Mouse (Mus musculus): ENCODE measurements around the gene Auh. TPM values are rescaled to one million over a fixed set of nuclear protein-coding genes. Genes with fewer than 3 reads are reported as not detected.

Gene Auh
- 100 to 1,000 TPM; 107 to 115 TPM for total RNA-seq (2021)

DNA sequence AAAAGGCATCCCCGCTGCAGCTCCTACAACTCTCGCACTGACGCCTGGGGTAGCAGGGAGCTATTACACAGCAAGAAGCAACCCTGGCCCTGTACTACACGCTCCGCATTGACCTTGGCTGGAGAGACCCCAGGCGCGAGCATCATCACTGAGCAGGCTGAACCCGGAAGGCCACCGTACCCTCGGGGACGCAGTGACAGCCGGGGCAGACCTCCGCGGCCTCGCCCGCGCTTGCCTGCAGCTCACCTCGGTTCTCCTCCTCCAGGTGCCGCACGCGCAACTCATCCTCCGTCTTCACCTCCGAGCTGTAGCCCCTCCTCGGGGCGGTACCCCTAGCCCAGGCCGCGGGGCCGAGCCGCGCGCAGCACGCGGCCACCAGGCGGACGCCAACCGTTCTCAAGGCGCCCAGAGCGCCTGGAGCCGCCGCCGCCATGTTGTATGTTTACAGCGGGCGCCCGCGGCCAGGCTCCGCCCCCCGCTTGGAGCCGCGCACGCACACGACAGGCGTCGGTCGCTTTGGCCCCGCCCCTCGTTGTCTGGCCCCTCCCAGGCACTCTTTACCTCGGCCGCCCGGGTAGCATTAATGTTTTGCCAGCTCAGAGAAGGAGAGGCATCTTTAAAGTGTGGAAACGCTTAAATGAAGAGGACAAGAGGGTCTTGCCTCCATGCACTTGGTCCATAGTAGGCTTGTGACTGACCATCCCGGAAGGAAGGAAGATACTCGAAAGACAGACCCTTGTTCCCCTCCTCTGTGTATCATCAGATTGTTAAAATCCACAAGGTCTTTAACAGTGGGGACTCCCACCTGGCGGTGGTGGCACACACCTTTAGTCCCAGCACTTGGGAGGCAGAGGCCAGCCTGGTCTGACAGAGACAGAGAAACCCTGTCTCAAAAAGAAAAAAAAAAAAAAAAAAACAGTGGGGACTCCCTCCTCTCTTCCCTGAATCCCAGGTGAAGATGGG, at the start of gene Auh:
Auh (minus strand) TSS at position 473 of the 963 bp plus-strand sequence.
- DNase-seq = peak; percentile 73 to 74

DNA sequence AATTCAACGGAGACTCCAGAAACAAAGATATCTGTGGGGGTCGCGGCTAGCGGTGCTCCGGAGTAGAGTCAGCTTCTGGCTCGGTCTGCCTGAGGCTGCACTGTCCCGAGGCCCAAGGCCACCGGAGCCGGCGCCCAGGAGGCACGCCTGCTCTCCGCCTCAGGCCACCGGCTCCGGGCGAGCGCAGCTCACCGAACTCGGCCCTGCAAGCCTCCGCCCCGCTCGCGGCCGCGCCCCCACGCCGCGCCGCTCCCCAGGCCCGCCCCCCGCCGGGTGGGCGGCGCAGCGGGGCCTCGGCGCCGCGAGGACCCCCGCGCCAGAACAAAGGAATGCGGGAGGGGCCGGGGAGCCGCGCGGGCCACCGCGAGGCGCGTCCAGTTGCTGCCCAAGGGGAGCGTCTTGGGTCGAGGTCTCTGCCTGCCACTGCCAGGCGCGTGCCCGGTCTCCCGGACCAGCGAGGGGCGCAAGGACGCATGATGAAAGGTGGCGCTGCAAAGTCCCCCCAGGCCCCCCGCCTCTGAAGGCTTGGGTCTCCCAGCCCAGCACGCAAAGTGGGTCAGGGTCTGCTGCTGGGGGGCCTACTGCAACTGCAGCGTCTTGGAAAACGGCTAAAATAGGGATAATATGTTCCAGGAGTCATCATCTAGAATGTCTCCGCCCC, 49.0 kb upstream of the Auh start:
- DNase-seq = peak; percentile 27 to 38

DNA sequence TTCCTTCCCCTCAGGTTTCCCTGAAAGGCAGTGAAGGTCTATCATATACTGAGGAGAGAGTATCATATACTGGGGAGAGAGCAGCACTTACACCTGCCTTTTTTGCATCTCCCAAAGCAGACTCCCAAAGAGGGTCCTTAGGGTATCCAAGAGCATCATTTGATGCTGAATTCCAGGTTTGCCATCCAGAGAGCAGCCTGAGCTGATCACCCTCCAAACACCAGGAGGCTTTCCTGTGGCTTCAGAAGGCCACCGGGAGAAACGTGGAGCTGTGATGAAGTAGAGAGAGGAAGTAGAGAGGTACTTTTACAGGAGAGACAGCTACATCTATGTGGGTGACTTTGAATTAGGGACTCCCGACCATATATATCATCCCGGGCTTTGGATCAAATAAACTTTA, 48.3 kb upstream of the Auh start:
- DNase-seq = no peak

DNA sequence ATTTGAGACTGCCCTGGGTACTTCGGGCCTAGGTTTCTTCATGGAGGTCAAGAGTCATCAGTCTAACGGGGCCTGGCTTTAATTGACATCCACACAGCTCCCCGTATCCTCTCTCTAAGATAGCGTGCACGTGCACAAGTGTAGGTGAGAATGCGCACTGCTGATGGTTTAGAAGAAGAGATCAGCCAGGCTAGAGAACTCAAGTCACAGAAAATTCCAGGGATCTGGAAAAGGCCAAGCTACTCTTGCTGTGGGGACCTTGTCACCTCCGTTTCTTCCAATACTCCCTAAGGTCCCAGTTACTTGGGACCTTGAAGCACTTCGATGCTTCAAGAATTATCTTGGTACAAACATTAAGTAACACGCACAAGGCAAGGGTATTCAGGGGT, 47.7 kb upstream of the Auh start:
- no peak for DNase-seq

DNA sequence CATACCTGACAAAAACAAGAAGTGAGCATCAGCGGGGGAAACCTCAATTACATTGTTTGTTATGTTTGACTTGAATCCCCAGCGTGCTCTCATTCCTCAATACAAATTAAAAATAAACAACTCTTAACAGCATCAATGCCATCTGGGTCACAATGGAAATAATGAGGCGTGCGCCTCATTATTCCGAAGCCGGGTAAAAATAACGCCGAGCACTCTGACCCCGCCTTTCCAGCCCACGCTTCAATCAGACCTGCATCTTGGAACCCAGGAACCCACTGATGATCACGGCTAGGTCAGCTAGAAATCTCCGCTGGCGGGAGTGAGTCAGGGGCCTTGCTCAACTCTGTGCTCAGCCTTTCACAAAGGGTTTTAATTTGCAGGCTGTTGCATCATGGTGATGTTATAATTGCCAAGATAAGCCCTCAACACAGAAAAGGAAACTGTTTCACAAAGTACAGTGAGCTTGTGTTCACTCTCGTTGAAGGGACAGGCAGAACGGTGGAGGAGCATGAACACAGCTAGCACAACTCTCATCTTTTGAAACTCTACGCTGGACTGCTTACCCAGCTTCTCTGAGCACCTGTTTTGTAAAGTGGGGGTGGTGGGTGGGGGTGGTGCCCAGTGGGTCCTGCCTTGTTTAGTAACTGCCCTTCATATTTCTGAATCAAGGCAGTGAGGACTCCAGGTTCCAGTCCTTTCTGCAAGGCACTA, 47.2 kb upstream of the Auh start:
- peak; percentile 11 to 17 for DNase-seq

DNA sequence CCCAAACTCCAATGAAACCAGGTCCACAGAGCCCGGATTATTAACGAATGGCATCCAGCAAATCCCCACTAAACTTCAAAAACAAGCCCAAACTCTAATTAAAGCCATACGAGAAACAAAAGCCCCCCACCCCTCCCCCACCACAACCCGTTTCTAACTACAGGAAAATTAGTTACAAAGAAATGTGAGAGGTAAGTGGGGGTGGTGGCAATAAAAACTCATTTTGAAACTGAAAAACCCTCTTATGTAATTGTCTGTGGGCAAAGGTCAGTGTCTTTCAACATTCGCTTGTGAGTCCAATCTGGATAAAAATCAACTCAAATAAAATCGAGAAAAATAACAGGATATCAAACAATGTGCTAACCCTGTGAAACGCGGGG, 46.6 kb upstream of the Auh start:
- DNase-seq = no peak

DNA sequence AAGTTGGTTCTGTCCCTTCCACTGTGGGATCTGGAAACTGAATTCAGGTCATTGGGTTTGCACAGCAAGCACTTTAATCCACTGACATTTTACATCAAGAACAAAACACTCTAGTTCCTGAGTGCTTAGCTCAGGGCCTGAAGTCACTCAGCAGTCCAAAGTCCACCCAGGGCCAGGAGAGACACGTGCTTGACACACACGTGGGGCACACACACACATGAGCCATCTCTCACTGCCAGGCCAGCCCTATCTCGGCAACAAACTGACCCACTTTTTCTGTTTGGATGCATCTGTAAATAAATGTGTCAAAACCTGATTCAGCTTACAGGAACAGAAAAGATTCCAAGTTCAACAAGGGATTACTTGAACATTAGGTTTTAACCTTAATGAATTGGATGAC, 45.2 kb upstream of the Auh start:
- no peak for DNase-seq

DNA sequence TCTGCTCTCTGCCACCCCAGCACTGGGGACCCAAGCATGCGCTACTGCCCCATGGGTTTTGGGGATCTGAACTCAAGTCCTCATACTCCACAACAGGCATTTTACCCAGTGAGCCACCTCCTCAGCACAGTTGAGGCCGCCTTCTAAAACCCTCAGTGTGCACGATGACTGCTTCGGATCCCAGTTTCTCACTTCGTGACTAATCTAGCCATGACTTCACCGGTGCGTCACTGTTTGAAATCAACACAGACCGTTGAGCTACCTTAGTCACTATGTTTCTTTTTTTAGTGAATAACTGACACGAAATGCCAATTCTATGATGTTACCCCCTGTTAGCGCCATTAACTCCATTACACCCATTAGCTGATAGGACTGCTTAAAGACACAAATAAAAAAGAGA, 43.9 kb upstream of the Auh start:
- no peak for DNase-seq

DNA sequence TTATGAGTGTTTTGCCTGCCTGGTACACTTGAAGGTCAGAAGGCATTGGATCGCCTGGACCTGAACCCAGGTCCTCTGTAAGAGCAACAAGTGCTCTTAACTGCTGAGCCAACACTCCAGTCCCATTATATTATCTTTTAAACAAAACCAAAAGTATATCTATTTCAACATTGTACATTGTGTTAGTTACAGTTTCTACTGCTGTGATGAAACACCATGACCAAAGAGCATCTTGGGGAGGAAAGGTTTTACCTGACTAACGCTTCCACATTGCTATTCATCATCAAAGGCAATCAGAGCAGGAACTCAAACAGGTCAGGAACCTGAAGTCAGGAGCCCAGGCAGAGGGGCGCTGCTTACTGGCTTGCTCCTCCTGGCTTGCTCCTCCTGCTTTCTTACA, 43.1 kb upstream of the Auh start:
- no peak for DNase-seq

DNA sequence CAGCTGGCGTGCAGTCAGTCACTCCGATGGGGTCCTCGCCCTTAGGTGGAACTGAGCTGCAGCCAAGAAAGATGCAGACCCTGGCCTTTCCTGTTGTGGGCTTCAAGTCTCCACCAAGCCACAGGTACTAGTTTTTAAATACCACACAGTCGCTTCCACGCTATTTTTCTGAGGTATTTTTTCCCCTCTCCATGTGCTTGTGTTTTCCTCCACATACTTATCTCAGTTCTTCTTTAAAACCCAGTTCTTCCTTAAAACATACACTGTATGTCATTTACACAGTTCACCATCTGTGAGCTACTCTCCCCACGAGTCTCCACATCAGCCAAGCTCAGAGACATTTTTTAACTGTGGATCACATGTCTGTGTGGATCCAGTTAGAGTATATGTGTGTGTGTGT, 41.4 kb upstream of the Auh start:
- no peak for DNase-seq

DNA sequence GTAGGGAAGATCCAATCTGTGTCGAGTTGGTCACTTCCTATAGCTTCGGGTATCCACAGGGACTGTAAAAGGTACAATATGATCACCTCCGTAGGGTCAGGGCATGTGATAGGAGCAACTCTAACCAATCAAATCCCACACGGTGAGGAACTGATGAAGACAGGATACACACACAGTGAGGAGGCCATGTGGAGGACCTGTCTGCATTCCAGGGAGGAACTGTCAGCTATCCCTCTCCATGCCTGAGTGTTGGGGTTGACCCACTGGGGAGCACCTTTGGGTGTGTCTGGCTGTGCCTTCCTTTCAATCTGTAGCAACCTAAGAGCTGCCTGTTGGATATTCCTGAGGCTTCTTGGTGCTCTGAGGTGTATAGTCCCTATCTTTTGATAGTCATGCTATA, 33.4 kb upstream of the Auh start:
- DNase-seq = no peak

DNA sequence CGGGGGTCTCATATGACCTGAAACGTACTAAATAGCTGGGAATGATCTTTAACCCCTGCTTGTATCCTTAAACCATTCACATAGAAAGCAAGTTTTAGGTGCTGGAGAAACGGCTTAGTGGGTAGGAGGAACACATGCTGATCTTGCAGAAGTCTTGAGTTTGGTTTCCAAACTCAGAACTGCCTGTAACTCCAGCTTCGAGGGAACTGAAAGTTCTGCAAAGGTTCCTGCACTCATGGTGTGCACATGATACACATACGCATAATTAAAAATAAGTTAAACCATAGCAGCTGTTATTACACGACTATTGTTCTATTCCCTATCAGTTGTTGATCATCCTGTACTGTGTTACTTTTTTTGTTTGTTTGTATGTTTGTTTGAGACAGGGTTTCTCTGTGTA, 32.9 kb upstream of the Auh start:
- DNase-seq = no peak

DNA sequence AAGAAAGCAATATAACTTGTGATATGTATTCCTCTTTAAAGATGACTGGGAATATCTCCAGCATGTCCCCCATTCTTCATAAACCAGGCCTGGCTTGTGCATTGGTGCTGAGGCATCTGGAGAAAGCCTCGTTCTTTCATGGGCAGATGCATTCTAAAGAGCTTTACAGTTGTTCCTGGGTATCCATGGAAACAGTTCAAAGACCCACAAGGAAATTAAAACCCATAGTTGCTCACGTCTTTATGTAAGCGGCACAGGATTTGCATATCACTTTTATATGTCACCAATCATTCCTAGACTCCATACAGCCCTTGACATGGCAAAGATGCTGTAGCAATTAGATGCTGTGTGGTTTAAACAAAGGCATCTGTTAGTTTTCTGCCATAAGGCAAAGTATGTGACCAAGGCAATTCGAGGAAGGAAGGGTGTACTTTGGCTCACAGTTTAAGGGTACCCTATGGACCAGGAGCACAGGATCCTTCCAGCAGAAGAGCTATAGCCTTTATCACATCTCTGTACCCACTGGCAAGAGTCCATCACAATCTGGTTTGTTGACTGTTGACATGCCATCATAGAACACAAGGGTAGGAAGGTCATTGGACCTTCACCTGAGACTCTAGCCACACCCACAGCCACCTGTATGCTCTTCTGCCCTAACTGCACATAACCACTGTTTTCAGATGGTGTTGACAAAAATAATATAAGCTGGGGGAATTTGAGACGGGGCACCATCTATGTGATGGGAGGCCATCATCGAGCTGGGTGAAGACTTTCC, 24.5 kb upstream of the Auh start:
- DNase-seq = no peak

DNA sequence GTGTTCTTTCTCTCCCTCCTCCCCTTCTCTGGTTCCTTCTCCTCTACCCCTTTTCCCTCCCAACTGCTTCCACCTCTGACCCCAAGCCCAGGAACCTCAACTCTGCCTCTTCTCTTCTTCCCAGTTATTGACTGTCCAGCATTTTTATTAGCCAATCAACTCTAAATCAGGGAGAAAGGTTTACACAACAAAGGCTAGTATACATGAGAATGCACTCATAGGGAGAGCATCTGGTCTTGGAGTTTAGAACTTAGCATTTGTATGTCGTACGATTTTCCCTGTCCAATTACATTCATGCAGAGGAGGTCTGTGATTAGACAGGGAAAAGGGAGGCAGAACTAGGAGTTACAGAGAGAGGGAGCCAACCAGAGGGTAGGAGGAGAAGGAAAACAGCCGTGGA, 19.7 kb upstream of the Auh start:
- DNase-seq = no peak

DNA sequence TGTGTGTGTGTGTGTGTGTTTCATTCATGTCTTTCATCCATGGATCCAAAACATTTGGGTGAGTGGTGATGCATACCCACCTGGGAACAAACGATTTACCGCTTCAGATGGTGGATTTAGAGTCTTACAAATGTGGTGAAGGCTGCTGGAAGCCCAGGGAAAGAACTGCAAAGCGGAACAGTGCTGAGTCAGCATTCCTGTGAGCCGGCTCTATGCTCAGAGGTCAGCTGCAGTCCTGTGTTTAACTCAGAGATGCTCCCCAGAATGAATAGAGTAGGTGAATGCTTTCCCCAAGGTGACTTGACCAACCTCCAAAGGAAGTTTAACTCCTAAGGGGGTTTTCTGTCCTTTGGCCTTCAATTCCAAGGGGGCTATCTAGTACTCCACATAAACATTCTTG, 18.1 kb upstream of the Auh start:
- DNase-seq = no peak

DNA sequence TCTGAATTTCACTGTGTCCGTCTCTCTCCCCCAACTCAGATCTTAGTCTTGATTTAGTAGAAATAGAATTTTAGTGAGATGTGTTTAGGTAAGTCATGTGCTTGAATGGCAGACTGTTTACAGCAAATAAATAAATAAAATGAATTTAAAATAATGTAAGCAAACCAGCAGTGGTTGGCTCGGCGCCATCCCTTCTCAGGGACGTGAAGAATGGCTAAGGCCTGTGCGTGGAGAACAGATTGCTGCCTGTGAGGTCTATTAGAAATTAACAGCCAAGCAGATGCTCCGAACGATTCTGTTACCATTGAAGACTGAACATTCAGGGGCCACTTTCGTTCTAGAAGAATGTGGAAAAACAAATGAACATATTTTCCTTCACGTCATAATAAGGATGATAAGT, 16.3 kb upstream of the Auh start:
- DNase-seq = no peak

DNA sequence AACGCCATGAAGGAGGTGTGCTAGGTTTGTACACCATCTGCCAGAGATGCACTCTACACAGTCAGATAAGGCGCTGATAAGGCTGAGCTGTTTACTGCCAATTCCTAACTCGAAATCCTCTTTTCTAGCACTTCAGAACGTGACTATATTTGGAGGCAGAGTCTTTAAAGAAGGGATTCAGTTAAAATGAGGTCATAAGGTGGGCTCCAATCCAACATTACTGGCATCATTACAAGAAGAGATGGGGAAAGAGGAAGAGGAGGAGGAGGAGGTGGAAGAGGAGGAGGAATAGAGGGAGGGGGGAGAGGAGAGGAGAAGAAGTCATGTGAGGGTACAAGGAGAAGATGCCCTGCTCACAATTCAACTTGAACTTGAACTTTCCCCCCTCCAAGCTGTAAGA, 14.6 kb upstream of the Auh start:
- no peak for DNase-seq

DNA sequence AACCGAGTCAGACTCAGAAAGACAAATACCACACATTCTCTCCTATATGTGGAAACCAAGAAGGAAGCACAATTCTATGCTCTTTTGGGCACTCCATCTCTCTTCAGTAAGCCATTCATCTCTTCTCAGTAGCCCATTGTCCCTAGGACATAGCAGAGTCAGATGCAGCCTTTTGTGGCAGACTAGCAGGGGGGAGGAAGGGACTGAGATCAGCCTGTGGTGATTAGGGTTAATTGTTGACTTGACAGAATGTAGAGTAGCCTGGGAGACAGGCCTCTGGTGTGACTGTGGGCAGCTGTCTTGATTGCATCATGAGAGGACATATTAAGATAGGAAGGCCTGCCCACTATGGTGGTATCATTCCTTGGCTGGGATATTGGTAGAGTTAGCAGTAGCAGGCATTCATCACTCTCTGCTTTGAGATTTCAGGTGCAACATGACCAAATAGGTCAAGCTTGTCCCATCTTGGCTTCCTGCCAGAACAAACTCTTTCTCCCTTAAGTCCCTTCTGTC, 13.5 kb upstream of the Auh start:
- DNase-seq = no peak

DNA sequence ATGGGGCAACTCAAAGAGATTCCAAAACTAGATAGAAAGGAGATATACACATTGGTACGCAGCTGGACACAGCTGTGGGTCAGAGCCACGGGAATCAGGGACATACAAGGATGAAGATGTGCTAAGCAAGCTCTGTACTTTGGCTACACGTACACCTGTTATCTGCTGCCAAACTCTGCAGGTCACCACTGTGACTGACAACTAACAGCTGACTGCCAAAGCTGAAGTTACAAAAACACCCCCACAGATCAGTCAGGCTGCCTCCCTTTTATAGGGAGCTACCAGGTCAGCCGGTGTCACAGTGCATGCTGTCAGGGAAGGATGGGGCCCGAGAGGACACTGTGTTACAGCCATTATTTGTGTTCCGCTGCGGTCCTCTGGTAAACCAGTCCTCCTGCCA, 11.5 kb upstream of the Auh start:
- DNase-seq = no peak

DNA sequence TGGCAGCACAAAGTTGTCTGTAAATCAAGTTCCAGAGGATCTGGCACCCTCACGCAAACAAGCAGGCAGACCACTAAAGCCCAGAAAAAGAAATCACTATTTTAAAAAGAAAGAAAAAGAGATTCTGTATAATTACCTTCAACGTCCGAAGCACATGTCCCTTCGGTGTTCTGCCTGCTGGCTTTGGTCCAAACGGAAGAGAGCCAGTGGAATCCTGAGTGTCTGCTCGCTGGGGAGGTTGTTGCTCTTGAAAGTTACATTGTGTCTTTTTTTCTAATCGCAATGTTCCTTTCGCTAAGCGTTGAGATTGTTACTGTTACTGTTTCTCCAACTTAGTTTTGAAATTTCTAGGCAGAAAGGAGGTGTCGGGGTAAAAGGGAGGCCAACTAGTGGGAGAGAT, 1.1 kb upstream of the Auh start:
- DNase-seq = no peak

DNA sequence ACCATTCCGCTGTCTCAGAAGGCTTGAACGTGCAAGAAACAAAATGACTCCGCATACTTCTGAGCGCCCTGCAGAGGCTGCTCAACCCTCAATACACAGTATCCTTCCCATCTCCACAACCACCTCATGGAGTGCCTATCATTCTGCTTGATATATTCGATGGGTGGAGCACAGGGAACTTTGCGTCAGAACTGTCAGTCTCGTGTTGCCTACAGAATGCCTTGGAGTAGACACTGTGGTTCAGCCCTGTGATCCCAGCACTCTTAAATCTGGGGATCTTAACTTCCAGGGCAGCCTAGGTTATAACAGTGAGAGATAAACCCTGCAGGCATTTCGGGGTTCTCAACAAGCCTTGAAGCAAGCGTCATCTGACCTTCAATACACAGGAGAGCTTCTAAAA, 1.1 kb downstream of the Auh start:
- peak in 1 of 2 experiments; percentile 39 for DNase-seq

DNA sequence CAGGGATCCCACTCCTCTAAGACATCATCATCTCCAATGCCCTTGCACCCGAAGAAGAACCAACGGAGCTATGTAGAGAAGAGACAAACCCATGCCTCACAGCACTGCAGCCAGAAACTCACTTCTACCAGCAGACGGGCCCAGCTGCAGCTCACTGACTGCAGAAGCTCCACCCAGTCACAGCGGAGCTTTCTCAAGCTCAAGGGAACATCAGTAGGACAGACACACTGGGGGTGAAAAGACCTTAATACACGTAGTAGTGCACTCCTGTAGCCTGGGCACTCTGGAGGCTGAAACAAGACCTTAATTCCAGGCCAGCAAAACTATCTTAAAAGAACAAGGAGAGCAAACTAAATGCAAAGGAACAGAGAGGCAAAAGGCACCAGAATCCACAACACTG, 5.0 kb downstream of the Auh start:
- no peak for DNase-seq
